Mouse (Mus musculus) MEL (cell line): ENCODE results near the gene Atg7. TPM values are rescaled to one million over a fixed set of nuclear protein-coding genes. Genes with fewer than 3 reads are reported as not detected.

ENCODE experiments used
- DNase-seq: peaks from one replicate; pipeline ENCODE4 v3.0.0; 2011; ENCODE audit warnings: low read depth, low spot score
- H3K27ac ChIP-seq: 2 replicates; pipeline ENCODE4 v1.5.1; 2012; ENCODE audit warnings: low read depth, mild to moderate bottlenecking, control low read depth, low read length, moderate library complexity; ENCODE audit not compliant: control insufficient read depth
- H3K27me3 ChIP-seq, 2 experiments: fragments of 150-350 bp in 1 of 2; sonication (generic) in 1 of 2; 2 replicates each; pipeline ENCODE4 v1.6.1; 2012; ENCODE audit warnings: low read length in 2 of 2, mild to moderate bottlenecking in 2 of 2, improper control_type of control experiment in 1 of 2, moderate library complexity in 1 of 2; ENCODE audit not compliant: insufficient read depth in 2 of 2, control insufficient read depth in 1 of 2
- H3K36me3 ChIP-seq, 2 experiments: 2 replicates each; pipeline ENCODE4 v1.6.1; 2012 to 2014; ENCODE audit warnings: low read length in 2 of 2, improper control_type of control experiment in 1 of 2, inconsistent platforms in 1 of 2, mild to moderate bottlenecking in 1 of 2; ENCODE audit not compliant: insufficient read depth in 2 of 2, control insufficient read depth in 1 of 2
- H3K4me1 ChIP-seq, 2 experiments: fragments of 150-350 bp in 1 of 2; sonication (generic) in 1 of 2; 2 replicates each; pipeline ENCODE4 v1.6.1; 2012; ENCODE audit warnings: low read length in 2 of 2, improper control_type of control experiment in 1 of 2, mild to moderate bottlenecking in 1 of 2; ENCODE audit not compliant: insufficient read depth in 2 of 2, control insufficient read depth in 1 of 2
- H3K4me3 ChIP-seq, 2 experiments: fragments of 150-350 bp in 1 of 2; sonication (generic) in 1 of 2; 2 replicates each; pipeline ENCODE4 v1.5.1; 2012; ENCODE audit warnings: low read depth in 2 of 2, low read length in 2 of 2, mild to moderate bottlenecking in 2 of 2, moderate library complexity in 2 of 2, control low read depth in 1 of 2, improper control_type of control experiment in 1 of 2; ENCODE audit not compliant: control insufficient read depth in 1 of 2, insufficient read depth in 1 of 2
- H3K79me2 ChIP-seq: 2 replicates; pipeline ENCODE4 v1.6.1; 2012; ENCODE audit warnings: mild to moderate bottlenecking, low read length, moderate library complexity; ENCODE audit not compliant: control insufficient read depth, poor library complexity, insufficient read depth
- H3K9ac ChIP-seq: 2 replicates; pipeline ENCODE4 v1.6.1; 2012; ENCODE audit warnings: low read depth, mild to moderate bottlenecking, control low read depth, low read length, moderate library complexity; ENCODE audit not compliant: control insufficient read depth, poor library complexity, severe bottlenecking
- H3K9me3 ChIP-seq: fragments of 150-350 bp; sonication (generic); replicated peaks from 2 replicates; pipeline ENCODE4 v1.6.1; 2012; ENCODE audit warnings: mild to moderate bottlenecking, low read length, improper control_type of control experiment, moderate library complexity; ENCODE audit not compliant: insufficient read depth
- CHD2 ChIP-seq: IDR thresholded peaks from 2 replicates; pipeline ENCODE4 v1.6.1; 2011; ENCODE audit warnings: low read length, improper control_type of control experiment
- E2F4 ChIP-seq: IDR thresholded peaks from 2 replicates; pipeline ENCODE4 v1.6.1; 2011; ENCODE audit warnings: low read depth, low read length, improper control_type of control experiment, borderline replicate concordance
- ELF1 ChIP-seq: IDR thresholded peaks from 2 replicates; pipeline ENCODE4 v1.6.1; 2014; ENCODE audit warnings: low read depth, mild to moderate bottlenecking, inconsistent platforms, low read length, improper control_type of control experiment, moderate library complexity
- EP300 ChIP-seq, 2 experiments: IDR thresholded peaks; 2 replicates each; pipeline ENCODE4 v1.6.1; 2011; ENCODE audit warnings: improper control_type of control experiment in 2 of 2, low read length in 2 of 2, low read depth in 1 of 2, mild to moderate bottlenecking in 1 of 2
- GABPA ChIP-seq: IDR thresholded peaks from 2 replicates; pipeline ENCODE4 v1.6.1; 2012; ENCODE audit warnings: low read depth, mild to moderate bottlenecking, inconsistent platforms, low read length, improper control_type of control experiment, moderate library complexity
- HCFC1 ChIP-seq: IDR thresholded peaks from 2 replicates; pipeline ENCODE4 v1.6.1; 2012; ENCODE audit warnings: low read depth, mild to moderate bottlenecking, inconsistent platforms, low read length, improper control_type of control experiment, moderate library complexity
- KAT2A ChIP-seq: conservative IDR thresholded peaks from 2 replicates; pipeline ENCODE4 v1.6.1; 2012; ENCODE audit warnings: low read depth, low read length, improper control_type of control experiment, inconsistent platforms
- MAFK ChIP-seq: IDR thresholded peaks from 2 replicates; pipeline ENCODE4 v1.6.1; 2011; ENCODE audit warnings: low read depth, mild to moderate bottlenecking, low read length, improper control_type of control experiment, borderline replicate concordance
- MAX ChIP-seq: IDR thresholded peaks from 2 replicates; pipeline ENCODE4 v1.6.1; 2011; ENCODE audit warnings: low read length, improper control_type of control experiment
- MAZ ChIP-seq: IDR thresholded peaks from 2 replicates; pipeline ENCODE4 v1.6.1; 2012; ENCODE audit warnings: low read depth, mild to moderate bottlenecking, inconsistent platforms, low read length, improper control_type of control experiment
- MYB ChIP-seq: IDR thresholded peaks from 2 replicates; pipeline ENCODE4 v1.6.1; 2011; ENCODE audit warnings: mild to moderate bottlenecking, low read depth, low read length, improper control_type of control experiment
- NELFE ChIP-seq: IDR thresholded peaks from 2 replicates; pipeline ENCODE4 v1.6.1; 2011; ENCODE audit warnings: low read depth, low read length, improper control_type of control experiment
- POLR2AphosphoS5 ChIP-seq: IDR thresholded peaks from 2 replicates; pipeline ENCODE4 v1.6.1; 2012; ENCODE audit warnings: low read depth, borderline replicate concordance, mild to moderate bottlenecking, inconsistent platforms, low read length, moderate library complexity, mixed read lengths
- RAD21 ChIP-seq: IDR thresholded peaks from 2 replicates; pipeline ENCODE4 v1.6.1; 2011; ENCODE audit warnings: mild to moderate bottlenecking, low read depth, low read length, improper control_type of control experiment
- RCOR1 ChIP-seq: IDR thresholded peaks from 2 replicates; pipeline ENCODE4 v1.6.1; 2012; ENCODE audit warnings: low read depth, mild to moderate bottlenecking, inconsistent platforms, low read length, improper control_type of control experiment
- SMC3 ChIP-seq: IDR thresholded peaks from 2 replicates; pipeline ENCODE4 v1.6.1; 2011; ENCODE audit warnings: low read depth, low read length, improper control_type of control experiment
- TCF12 ChIP-seq: IDR thresholded peaks from 2 replicates; pipeline ENCODE4 v1.6.1; 2014; ENCODE audit warnings: low read depth, mild to moderate bottlenecking, inconsistent platforms, low read length, improper control_type of control experiment, moderate library complexity
- UBTF ChIP-seq: IDR thresholded peaks from 2 replicates; pipeline ENCODE4 v1.6.1; 2012; ENCODE audit warnings: low read depth, mild to moderate bottlenecking, inconsistent platforms, low read length, improper control_type of control experiment, moderate library complexity, borderline replicate concordance; ENCODE audit not compliant: insufficient read depth
- USF1 ChIP-seq: IDR thresholded peaks from 2 replicates; pipeline ENCODE4 v1.6.1; 2014; ENCODE audit warnings: low read depth, mild to moderate bottlenecking, inconsistent platforms, low read length, improper control_type of control experiment, moderate library complexity
- ZC3H11A ChIP-seq: IDR thresholded peaks from 2 replicates; pipeline ENCODE4 v1.6.1; 2012; ENCODE audit warnings: low read depth, mild to moderate bottlenecking, inconsistent platforms, low read length, improper control_type of control experiment
- ZKSCAN1 ChIP-seq: IDR thresholded peaks from 2 replicates; pipeline ENCODE4 v1.6.1; 2012; ENCODE audit warnings: low read depth, mild to moderate bottlenecking, inconsistent platforms, low read length, improper control_type of control experiment, moderate library complexity
- polyA plus RNA-seq, 2 experiments: library from polyadenylated mRNA; stranded (reverse) in 1 of 2; unstranded in 1 of 2; fragments of >175 nt in 1 of 2; fragments of >200 nt in 1 of 2; gene quantifications; 2 replicates each; pipeline versions ENCODE4 v1.2.1 to v1.2.4; 2012; ENCODE audit warnings: low replicate concordance in 2 of 2, low read depth in 1 of 2; ENCODE audit not compliant: insufficient read length in 2 of 2, insufficient read depth in 1 of 2, missing spikeins in 1 of 2
- total RNA-seq: library from RNA; depleted of rRNA; stranded (reverse); fragments of 300-350 nt; gene quantifications from 2 replicates; pipeline ENCODE4 v1.2.3, GENCODE M21; 2012

Atg7 gene
- total and polyA plus RNA-seq, 3 experiments, result 14.6 TPM; not detected in 1

DNA sequence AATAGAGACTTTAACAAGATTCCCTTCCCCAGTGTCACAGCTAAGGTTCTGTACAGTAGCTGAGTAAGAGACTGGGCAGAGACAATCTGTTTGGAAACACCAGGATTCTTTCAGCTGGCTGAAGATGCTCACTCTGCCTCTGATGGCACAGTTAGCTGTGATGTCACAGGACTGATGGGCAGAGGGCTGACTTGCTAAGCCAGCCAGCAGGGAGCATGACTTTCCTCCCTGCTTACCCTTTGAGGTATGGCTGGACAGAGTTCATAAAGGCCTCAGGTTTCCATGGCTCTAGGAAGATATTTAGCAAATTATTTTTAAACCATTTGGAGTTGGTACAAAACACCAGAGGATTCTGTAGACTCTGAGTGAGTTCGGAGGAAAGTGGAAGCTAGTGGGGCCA lies 162.0 kb downstream of the Atg7 start:
- H3K9ac ChIP-seq, result no peak overlapping the region
- DNase-seq, result no peak
- no peaks in the 10 kb centered on the region for H3K79me2 ChIP-seq
- no peaks in the 10 kb centered on the region for H3K9me3 ChIP-seq
- TF ChIP-seq ZKSCAN1, result no peak
- TF ChIP-seq, all 39 proteins: peak for 0
- H3K4me1 ChIP-seq, result no peaks in the 10 kb centered on the region
- no peak overlapping the region for H3K4me3 ChIP-seq
- H3K36me3 ChIP-seq, result no peaks in the 10 kb centered on the region
- no peaks in the 10 kb centered on the region for H3K27me3 ChIP-seq
- no peak overlapping the region for H3K27ac ChIP-seq

DNA sequence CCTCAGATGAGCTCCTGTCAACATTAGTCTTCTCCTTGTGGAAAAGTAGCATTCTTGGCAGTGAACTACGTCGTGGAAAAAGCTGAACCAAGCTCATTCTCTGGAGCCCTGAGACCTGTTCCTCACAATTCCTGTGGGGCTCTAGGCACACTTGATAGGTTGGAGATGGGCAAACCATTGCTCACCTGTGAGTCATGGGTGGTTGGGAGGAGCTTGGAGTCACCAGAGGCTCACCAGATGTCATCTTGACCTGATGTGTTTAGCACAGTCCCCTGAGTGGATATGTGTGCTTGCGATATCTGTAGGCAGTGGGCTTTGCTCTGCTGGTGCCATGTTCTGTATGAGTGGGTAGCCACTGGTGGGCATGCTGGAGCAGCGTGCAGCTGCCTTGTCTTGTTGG lies 163.0 kb downstream of the Atg7 start:
- no peak for DNase-seq
- no peak overlapping the region for H3K27ac ChIP-seq
- TF ChIP-seq MAZ, result no peak
- TF ChIP-seq MAFK, result no peak
- no peak for TF ChIP-seq RAD21
- no peak for TF ChIP-seq POLR2AphosphoS5
- TF ChIP-seq GABPA, result no peak
- H3K79me2 ChIP-seq, result no peaks in the 10 kb centered on the region
- no peak overlapping the region for H3K9ac ChIP-seq
- no peaks in the 10 kb centered on the region for H3K27me3 ChIP-seq
- no peak overlapping the region for H3K4me3 ChIP-seq
- H3K36me3 ChIP-seq, result no peaks in the 10 kb centered on the region
- H3K9me3 ChIP-seq, result no peaks in the 10 kb centered on the region
- H3K4me1 ChIP-seq, result no peaks in the 10 kb centered on the region

- TF ChIP-seq KAT2A, result no peak
- TF ChIP-seq EP300 (IDR thresholded peaks at IDR 0.05; ENCODE audit: low read depth in 1 of 2, low read length in 2 of 2), result no peak
- TF ChIP-seq CHD2, result no peak
- TF ChIP-seq UBTF, result no peak
- no peak for TF ChIP-seq MYB
- TF ChIP-seq MAZ, result no peak
- no peak for TF ChIP-seq USF1
- TF ChIP-seq SMC3, result no peak
- TF ChIP-seq TCF12, result no peak
- no peak for TF ChIP-seq ELF1
- TF ChIP-seq RAD21, result no peak
- no peak for TF ChIP-seq NELFE
- no peak for TF ChIP-seq E2F4
- TF ChIP-seq ZC3H11A, result no peak
- TF ChIP-seq HCFC1, result no peak
- no peak for TF ChIP-seq MAX
- no peak for TF ChIP-seq RCOR1
- H3K4me3 ChIP-seq, result no peak overlapping the region
Observed at GRCm38 (mm10) chr6:114807474-114807873, 164.6 kb downstream of the Atg7 start.

More at GRCm38 (mm10) chr6:114807474-114807873, 164.6 kb downstream of the Atg7 start:
- Histone ChIP-seq H3K4me1 (no peaks in the 10 kb centered on the region), H3K27me3 (no peaks in the 10 kb centered on the region), H3K9ac (no peak overlapping the region), H3K36me3 (no peaks in the 10 kb centered on the region), H3K9me3 (no peaks in the 10 kb centered on the region), H3K79me2 (no peaks in the 10 kb centered on the region), H3K27ac (no peak overlapping the region)
- DNase-seq, result no peak
